Mouse (Mus musculus) MN1 (cell line): ENCODE data around the gene Gm10324.
"Not testable (repeated sequence)": the region's sequence is repeated elsewhere in the genome, so short reads cannot be mapped to it uniquely, and the experiment has no call there.

Source experiments
- DNase-seq: peaks from one replicate; pipeline ENCODE4 v3.0.0-alpha.2; 2016; ENCODE audit warnings: low spot score

The Gm10324 gene

DNA sequence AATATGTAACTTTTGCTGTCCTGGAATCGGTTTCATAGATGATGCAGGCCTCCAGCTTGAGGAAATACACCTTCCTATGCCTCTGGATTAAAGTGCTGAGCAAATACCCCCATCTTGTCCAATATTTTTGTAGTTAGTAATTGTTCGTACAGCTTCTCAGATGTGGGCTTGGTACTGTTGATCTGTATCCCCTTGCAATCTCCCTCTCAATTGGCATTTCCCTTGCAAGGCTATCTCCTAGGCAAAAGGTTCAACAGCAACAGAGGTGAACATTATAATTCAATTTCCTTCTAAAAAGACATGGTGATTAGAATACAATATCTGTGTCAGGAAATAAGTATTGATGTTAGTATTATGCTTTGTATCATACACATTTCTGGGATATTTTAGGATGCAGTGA lies at the start of gene Gm10324:
Gene Gm10324 (plus strand): TSS at position 301 of the 400 bp plus-strand sequence.
- not testable (repeated sequence) for DNase-seq
